In the genomic region with DNA sequence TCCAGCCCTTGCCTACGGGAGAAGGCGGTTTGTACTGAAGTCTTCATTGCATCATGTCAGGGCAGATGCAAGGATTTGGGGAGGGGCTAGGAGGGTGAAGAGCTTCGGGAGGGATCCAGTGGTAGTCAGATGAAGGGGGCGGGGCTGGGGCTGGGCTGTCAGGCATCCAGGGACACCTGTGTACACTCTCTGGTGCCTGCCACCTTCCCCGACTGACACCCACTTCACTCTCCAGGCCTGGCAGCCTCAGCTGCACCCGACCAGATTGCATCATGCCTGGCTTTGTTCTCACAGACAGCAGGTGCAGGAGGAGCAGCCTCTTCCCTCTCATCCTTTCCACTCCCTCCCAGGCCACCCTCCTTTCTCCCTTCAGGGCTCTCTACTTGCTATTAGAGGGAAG, we compare ENCODE assay signal across 9 mouse cellular contexts. TPM values are rescaled to one million over a fixed set of nuclear protein-coding genes. Genes with fewer than 3 reads are reported as not detected.
DNase-seq lines count a peak whose midpoint lies in the region; ATAC-seq and TF ChIP-seq lines count a peak whose summit lies in the region.
"Had no signal": no experiment of that assay in that cellular context is flagged by ENCODE, and none has a peak within 500 bp of the region (broad histone marks: within the 10 kb centered on the region; RNA-seq: fewer than 3 reads in every experiment).

No protein-coding gene starts in this region.

- no peak overlapping the region for H3K4me3 ChIP-seq in intestine, embryonic 15.5 days (replicated peaks)
- no peak overlapping the region for H3K4me3 ChIP-seq in intestine, embryonic 16.5 days (ENCODE audit: low read length)
- H3K4me3 ChIP-seq in bone marrow, adult 2 months (replicated peaks; ENCODE audit: control insufficient read depth, low read depth, low read length) = no peak overlapping the region
- no peak overlapping the region for H3K4me3 ChIP-seq in forebrain, embryonic 16.5 days (replicated peaks; ENCODE audit: low read length)
- no peak overlapping the region for H3K4me3 ChIP-seq in limb, embryonic 13.5 days
- H3K4me3 ChIP-seq: stomach, embryonic 15.5 days had no signal

- H3K4me2 ChIP-seq in intestine, embryonic 15.5 days (replicated peaks) = no peak overlapping the region
- no peak overlapping the region for H3K4me2 ChIP-seq in intestine, embryonic 16.5 days (ENCODE audit: low read depth, low read length)
- H3K4me2 ChIP-seq in forebrain, embryonic 16.5 days (ENCODE audit: low read length) = no peak overlapping the region
- H3K4me2 ChIP-seq in limb, embryonic 13.5 days (replicated peaks) = peak overlapping the region; percentile 74; the same call in 1 of the 2 replicates

- TF ChIP-seq POLR2A in bone marrow, adult 2 months (IDR thresholded peaks at IDR 0.05; ENCODE audit: borderline replicate concordance, control insufficient read depth, low read depth, low read length) = no peak

- no peak overlapping the region for H3K9ac ChIP-seq in intestine, embryonic 15.5 days
- H3K9ac ChIP-seq in intestine, embryonic 16.5 days (ENCODE audit: low read depth, low read length) = no peak overlapping the region
- H3K9ac ChIP-seq in forebrain, embryonic 16.5 days (replicated peaks; ENCODE audit: low read depth, low read length) = peak overlapping the region; percentile 37; the same call in 1 of the 2 replicates
- H3K9ac ChIP-seq in limb, embryonic 13.5 days = no peak overlapping the region
- H3K9ac ChIP-seq: stomach, embryonic 15.5 days had no signal

- no peaks in the 10 kb centered on the region for H3K9me3 ChIP-seq in intestine, embryonic 15.5 days
- no peaks in the 10 kb centered on the region for H3K9me3 ChIP-seq in intestine, embryonic 16.5 days (ENCODE audit: control insufficient read depth, low read length)
- H3K9me3 ChIP-seq in forebrain, embryonic 16.5 days (ENCODE audit: control insufficient read depth, low read length) = no peaks in the 10 kb centered on the region
- no peaks in the 10 kb centered on the region for H3K9me3 ChIP-seq in limb, embryonic 13.5 days
- H3K9me3 ChIP-seq: stomach, embryonic 15.5 days had no signal

- peaks cover 20% of the 10 kb centered on the region for H3K4me1 ChIP-seq in intestine, embryonic 15.5 days (replicated peaks)
- peaks cover 17% of the 10 kb centered on the region for H3K4me1 ChIP-seq in intestine, embryonic 16.5 days (ENCODE audit: control insufficient read depth, insufficient read depth, low read length)
- peaks cover 1% of the 10 kb centered on the region for H3K4me1 ChIP-seq in bone marrow, adult 2 months (ENCODE audit: control insufficient read depth, insufficient read depth, low read length)
- H3K4me1 ChIP-seq in forebrain, embryonic 16.5 days (replicated peaks; ENCODE audit: control insufficient read depth, insufficient read depth, low read length) = peaks cover 32% of the 10 kb centered on the region
- H3K4me1 ChIP-seq in limb, embryonic 13.5 days = peaks cover 26% of the 10 kb centered on the region

- H3K27me3 ChIP-seq in intestine, embryonic 15.5 days (replicated peaks) = peaks cover 2% of the 10 kb centered on the region; the same call in 1 of the 2 replicates
- 0 out of 2 replicates have a peak, but pooled peaks cover under 1% of the 10 kb centered on the region for H3K27me3 ChIP-seq in intestine, embryonic 16.5 days (replicated peaks; ENCODE audit: control insufficient read depth, insufficient read depth, low read length)
- H3K27me3 ChIP-seq in forebrain, embryonic 16.5 days (replicated peaks; ENCODE audit: control insufficient read depth, insufficient read depth, low read length) = no peaks in the 10 kb centered on the region
- H3K27me3 ChIP-seq in limb, embryonic 13.5 days = peaks cover 18% of the 10 kb centered on the region; the same call in 1 of the 2 replicates

- no peaks in the 10 kb centered on the region for H3K36me3 ChIP-seq in intestine, embryonic 15.5 days
- H3K36me3 ChIP-seq in intestine, embryonic 16.5 days (ENCODE audit: control insufficient read depth, insufficient read depth, low read length) = no peaks in the 10 kb centered on the region
- 0 out of 2 replicates have a peak, but pooled peaks cover 4% of the 10 kb centered on the region for H3K36me3 ChIP-seq in forebrain, embryonic 16.5 days (ENCODE audit: control insufficient read depth, insufficient read depth)
- H3K36me3 ChIP-seq in limb, embryonic 13.5 days = peaks cover 9% of the 10 kb centered on the region
- H3K36me3 ChIP-seq: stomach, embryonic 15.5 days had no signal

- TF ChIP-seq CTCF in bone marrow, adult 2 months (IDR thresholded peaks at IDR 0.05; ENCODE audit: control insufficient read depth, insufficient read depth, low read length) = no peak

- peak; percentile 47 for DNase-seq in right cerebral cortex, postnatal 4 days
- DNase-seq in spleen, adult 12 weeks (ENCODE audit: low spot score) = no peak
- DNase-seq in spleen, adult 18-20 months = no peak

- 17% methylated on average over 6 of the region's 6 CpGs for WGBS in intestine, embryonic 15.5 days
- 13% methylated on average over 6 of the region's 6 CpGs for WGBS in intestine, embryonic 16.5 days
- WGBS in bone marrow, adult 2 months = 32% methylated on average over 6 of the region's 6 CpGs
- 7% methylated on average over 6 of the region's 6 CpGs for WGBS in forebrain, embryonic 16.5 days
- 13% methylated on average over 6 of the region's 6 CpGs for WGBS in limb, embryonic 13.5 days

- H3K27ac ChIP-seq in intestine, embryonic 15.5 days = no peak overlapping the region
- H3K27ac ChIP-seq in intestine, embryonic 16.5 days (ENCODE audit: low read length) = no peak overlapping the region
- H3K27ac ChIP-seq in bone marrow, adult 2 months (ENCODE audit: control insufficient read depth, insufficient read depth, low read depth, low read length, poor library complexity) = peak overlapping the region; percentile 41; the same call in 1 of the 2 replicates
- peak overlapping the region; percentile 65 for H3K27ac ChIP-seq in forebrain, embryonic 16.5 days (ENCODE audit: low read length)
- no peak overlapping the region for H3K27ac ChIP-seq in limb, embryonic 13.5 days
- H3K27ac ChIP-seq: stomach, embryonic 15.5 days had no signal

- ATAC-seq in intestine, embryonic 15.5 days = 0 out of 2 replicates have a peak, but pooled peaks have one; percentile 21
- ATAC-seq in intestine, embryonic 16.5 days = no peak; the same call in 1 of the 2 replicates
- ATAC-seq in forebrain, embryonic 16.5 days = peak; percentile 34; the same call in 1 of the 2 replicates
- ATAC-seq in limb, embryonic 13.5 days (ENCODE audit: low FRiP score, low read depth) = no peak

RNA-seq across cellular contexts. Expression of a gene that starts 14.3 kb away (rescaled TPM):
- 4.2 and 4.6 TPM in 2 replicates for polyA plus RNA-seq in intestine, embryonic 15.5 days (2015; fragmentation: Nextera tagmentation; extraction: Ambion mirVana)
- 2.7 and 3.0 TPM in 2 replicates for polyA plus RNA-seq in intestine, embryonic 16.5 days (2015; fragmentation: Nextera tagmentation; extraction: Ambion mirVana)
- polyA plus RNA-seq in bone marrow, adult 2 months (2011; ENCODE audit: insufficient read depth, insufficient read length, low replicate concordance, missing spikeins) = 32.9 and 39.9 TPM in 2 replicates
- 6.9 and 7.5 TPM in 2 replicates for polyA plus RNA-seq in forebrain, embryonic 16.5 days (2015; fragmentation: Nextera tagmentation; extraction: Ambion mirVana)
- polyA plus RNA-seq in limb, embryonic 13.5 days (2015; fragmentation: Nextera tagmentation; extraction: Ambion mirVana) = 6.7 and 7.2 TPM in 2 replicates

RNA-seq across cellular contexts. Expression of a gene that starts 38.7 kb away (rescaled TPM):
- polyA plus RNA-seq in intestine, embryonic 15.5 days (2015; fragmentation: Nextera tagmentation; extraction: Ambion mirVana) = 2.6 and 3.5 TPM in 2 replicates
- polyA plus RNA-seq in intestine, embryonic 16.5 days (2015; fragmentation: Nextera tagmentation; extraction: Ambion mirVana) = 1.8 and 2.1 TPM in 2 replicates
- 4.3 and 5.2 TPM in 2 replicates for polyA plus RNA-seq in bone marrow, adult 2 months (2011; ENCODE audit: insufficient read depth, insufficient read length, low replicate concordance, missing spikeins)
- polyA plus RNA-seq in forebrain, embryonic 16.5 days (2015; fragmentation: Nextera tagmentation; extraction: Ambion mirVana) = 10.7 and 11.5 TPM in 2 replicates
- polyA plus RNA-seq in limb, embryonic 13.5 days (2015; fragmentation: Nextera tagmentation; extraction: Ambion mirVana) = 4.4 and 4.9 TPM in 2 replicates

RNA-seq across cellular contexts. Expression of a gene that starts 49.2 kb away (rescaled TPM):
- 0.10 and 0.20 TPM in 2 replicates for polyA plus RNA-seq in intestine, embryonic 15.5 days (2015; fragmentation: Nextera tagmentation; extraction: Ambion mirVana)
- 0.11 and 0.13 TPM in 2 replicates for polyA plus RNA-seq in intestine, embryonic 16.5 days (2015; fragmentation: Nextera tagmentation; extraction: Ambion mirVana)
- not detected in 2 replicates for polyA plus RNA-seq in bone marrow, adult 2 months (2011; ENCODE audit: insufficient read depth, insufficient read length, low replicate concordance, missing spikeins)
- polyA plus RNA-seq in forebrain, embryonic 16.5 days (2015; fragmentation: Nextera tagmentation; extraction: Ambion mirVana) = 0.16 and 0.19 TPM in 2 replicates
- 0.04 and 0.09 TPM in 2 replicates for polyA plus RNA-seq in limb, embryonic 13.5 days (2015; fragmentation: Nextera tagmentation; extraction: Ambion mirVana)

Comparison
In these comparisons a context has a peak if more than half of its experiments do, and no peak if none do; other contexts are left out.
1. ATAC-seq: peak in intestine, embryonic 15.5 days (single experiment) and forebrain, embryonic 16.5 days (single experiment); none in intestine, embryonic 16.5 days (single experiment) and limb, embryonic 13.5 days (single experiment).
2. H3K27ac ChIP-seq: peak in bone marrow, adult 2 months (single experiment) and forebrain, embryonic 16.5 days (single experiment); none in intestine, embryonic 15.5 days (single experiment), intestine, embryonic 16.5 days (single experiment) and limb, embryonic 13.5 days (single experiment).